Mouse (Mus musculus) small intestine, adult 2 months (tissue): ENCODE results near the gene Fto.

Source experiments
- CTCF ChIP-seq: fragments of 200-500 bp; IDR thresholded peaks from 2 replicates; pipeline ENCODE4 v1.5.1; 2012; ENCODE audit warnings: low read depth, mild to moderate bottlenecking, control low read depth, inconsistent platforms, low read length, moderate library complexity, mixed read lengths; ENCODE audit not compliant: insufficient replicate concordance, insufficient read length; ENCODE audit errors: extremely low read depth
- POLR2A ChIP-seq: fragments of 200-500 bp; IDR thresholded peaks from 2 replicates; pipeline ENCODE4 v1.6.1; 2012; ENCODE audit warnings: low read depth, mild to moderate bottlenecking, control low read depth, inconsistent platforms, low read length, moderate library complexity

DNA sequence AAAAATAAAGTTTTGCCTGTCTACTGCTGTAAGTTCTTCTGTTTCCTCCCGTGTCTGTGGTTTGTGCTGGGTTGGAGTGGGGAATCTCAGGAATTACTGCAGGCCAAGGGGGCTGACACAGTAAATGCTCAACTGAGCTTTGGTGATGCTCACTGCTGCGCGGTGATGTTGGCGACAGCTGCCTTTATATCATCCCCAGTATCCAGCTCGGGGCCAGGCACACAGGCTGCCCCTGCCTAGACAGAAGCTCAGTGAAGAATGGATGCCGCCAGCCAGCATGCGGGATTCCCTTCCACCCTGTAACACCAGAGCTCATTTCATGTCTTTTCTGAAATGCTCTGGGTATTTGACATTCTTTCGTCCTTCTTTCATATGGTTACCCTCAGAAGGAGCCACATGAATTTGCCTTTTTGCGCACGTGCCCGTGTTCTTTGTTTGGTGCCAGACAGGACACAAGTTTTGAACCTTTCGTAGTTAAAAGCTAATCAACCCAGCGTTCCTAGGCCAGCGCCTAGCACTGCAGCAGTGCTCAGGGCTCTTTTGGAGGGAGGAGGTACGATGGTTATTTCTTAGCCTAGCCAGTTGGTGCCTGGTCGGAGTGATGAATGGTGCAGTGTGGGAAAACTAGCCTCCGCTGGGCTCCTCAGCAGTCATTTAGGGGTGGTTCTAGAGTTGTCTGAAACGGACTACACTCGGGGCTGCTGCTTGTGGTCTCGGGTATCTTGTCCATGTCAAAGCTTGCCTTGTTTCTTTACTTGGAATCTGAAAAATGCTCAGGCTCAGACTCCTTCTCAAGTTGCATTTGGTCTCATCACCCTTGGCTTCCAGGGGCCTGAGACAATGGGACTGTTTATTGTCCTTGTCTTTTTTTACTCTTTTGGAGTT lies 62.0 kb downstream of the Fto start:
- TF ChIP-seq POLR2A: no peak
- no peak for TF ChIP-seq CTCF
